Mouse (Mus musculus) left cerebral cortex, postnatal 10 days (tissue): ENCODE data around the gene Wnt10a. TPM values are rescaled to one million over a fixed set of nuclear protein-coding genes. Genes with fewer than 3 reads are reported as not detected.
A peak's percentile ranks its signal among the peaks of the same experiment; 100 is the strongest.

ENCODE experiments used
- DNase-seq, 2 experiments: peaks; one replicate each; pipeline ENCODE4 v3.0.0; 2021 to 2022; ENCODE audit warnings: low spot score in 2 of 2, mixed read lengths in 1 of 2; ENCODE audit errors: extremely low spot score in 1 of 2
- intact Hi-C: fragments of 180-260 bp; cut with DNase I; formaldehyde crosslinking; loops from one replicate; pipeline ENCODE4 v1.15.1; 2025
- total RNA-seq, 2 experiments: library from RNA; stranded (reverse); gene quantifications; 2 replicates each; pipeline ENCODE4 v1.2.3; 2021

The Wnt10a gene
- total RNA-seq: 1 to 10 TPM in 1 of 2 experiments, under 1 TPM in 1; 0.87 to 1.1 TPM

- intact Hi-C loops: no loop called here
- no peak for DNase-seq
Measured at GRCm38 (mm10) chr1:74791249-74791648, at the start of gene Wnt10a. TSS of gene Wnt10a (plus strand) at chr1:74791516.

DNA sequence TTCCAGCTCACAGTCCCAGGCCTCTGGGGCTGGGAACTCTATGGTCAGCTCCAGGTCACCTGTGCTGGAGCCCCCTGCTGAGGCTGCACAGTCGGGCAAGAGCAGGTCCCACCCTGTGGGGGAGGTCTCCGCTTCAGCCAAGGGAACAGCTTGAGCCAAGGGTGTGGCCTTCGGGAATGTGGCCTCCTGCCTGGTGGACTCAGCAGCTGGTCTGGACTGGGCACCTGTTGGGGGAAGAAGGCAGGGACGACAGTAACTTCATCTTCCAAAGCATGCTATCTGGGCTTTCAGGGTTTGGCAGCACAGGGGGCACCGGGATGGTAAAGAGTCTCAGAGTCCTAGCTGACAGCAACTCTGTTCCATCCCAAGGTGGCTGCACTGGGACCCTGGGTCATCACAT, 44.0 kb upstream of the Wnt10a start:
- no peak for DNase-seq
- intact Hi-C loops: no loop called here

DNA sequence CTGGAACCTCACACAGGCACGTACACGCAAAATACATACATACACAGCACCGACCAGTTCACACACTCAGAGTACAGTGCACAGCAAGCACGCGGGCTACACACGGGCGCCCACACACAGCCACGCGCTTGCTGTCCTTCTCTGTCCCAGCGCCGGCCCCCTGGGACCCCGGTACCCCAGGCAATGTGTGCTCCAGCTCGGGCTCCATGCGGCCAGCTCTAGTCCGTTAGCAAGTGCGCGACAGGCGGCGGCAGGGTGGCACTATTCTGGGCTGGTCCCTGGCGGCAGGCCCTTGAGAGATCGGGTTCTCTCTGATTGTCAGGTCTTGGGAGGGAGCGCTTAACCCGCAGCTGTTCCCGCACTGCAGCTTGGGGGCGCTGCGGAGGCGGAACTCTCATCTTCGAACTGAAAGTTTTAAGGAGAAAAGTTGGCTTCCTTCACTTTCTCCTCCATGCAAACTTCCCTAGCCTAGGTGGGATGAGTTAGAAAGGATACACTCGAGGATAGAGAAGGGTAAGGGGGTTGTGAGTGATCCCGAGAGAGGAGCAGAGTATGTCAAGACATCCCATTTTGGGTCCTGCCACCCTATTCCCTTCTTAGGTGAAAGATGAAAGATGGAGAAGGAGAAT, 42.6 kb upstream of the Wnt10a start, which contains the start of gene Prkag3:
Prkag3 (minus strand) TSS at position 579 of the 629 bp plus-strand sequence.
- intact Hi-C loops: no loop called here
- DNase-seq: peak in 1 of 2 experiments; percentile 71

DNA sequence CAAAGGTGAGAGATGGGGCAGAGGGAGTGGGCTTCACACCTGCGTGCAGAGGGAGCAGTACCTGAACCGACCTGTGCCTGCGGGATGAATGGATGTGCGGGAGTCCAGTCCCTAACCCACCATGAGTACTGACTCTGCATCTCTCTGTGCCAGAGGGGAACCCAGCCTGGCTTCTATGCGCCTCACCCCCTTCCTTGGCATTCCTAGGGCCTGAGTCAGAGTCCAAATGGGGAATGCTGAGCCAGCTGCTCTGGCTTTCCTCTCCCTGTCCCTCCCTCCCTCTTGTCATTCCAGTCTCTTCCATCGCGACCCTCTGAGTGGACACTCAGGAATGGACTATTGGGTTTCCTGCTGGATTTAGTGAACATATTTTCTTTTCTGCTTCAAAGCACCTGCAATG, 42.0 kb upstream of the Wnt10a start:
- intact Hi-C loops: no loop called here
- no peak for DNase-seq

GRCm38 (mm10) chr1:74750683-74751082, 40.6 kb upstream of the Wnt10a start:
- peak in 1 of 2 experiments; percentile 23 for DNase-seq
- intact Hi-C loops: loop anchor here (5.0 to 10.0 kb wide), 2 partner anchors 33 to 106 kb away; no protein-coding TSS in a partner anchor

GRCm38 (mm10) chr1:74752150-74752549, 39.2 kb upstream of the Wnt10a start:
- no peak for DNase-seq
- intact Hi-C loops: loop anchor here (5.0 to 10.0 kb wide), 2 partner anchors 35 to 107 kb away; no protein-coding TSS in a partner anchor

- intact Hi-C loops: loop anchor here (5.0 to 10.0 kb wide), 2 partner anchors 36 to 108 kb away; no protein-coding TSS in a partner anchor
- no peak for DNase-seq
Measured at GRCm38 (mm10) chr1:74752833-74753232, 38.5 kb upstream of the Wnt10a start.

GRCm38 (mm10) chr1:74753266-74753974, 37.9 kb upstream of the Wnt10a start:
- no peak for DNase-seq
- intact Hi-C loops: loop anchor here (5.0 to 10.0 kb wide), 2 partner anchors 36 to 109 kb away; no protein-coding TSS in a partner anchor

DNA sequence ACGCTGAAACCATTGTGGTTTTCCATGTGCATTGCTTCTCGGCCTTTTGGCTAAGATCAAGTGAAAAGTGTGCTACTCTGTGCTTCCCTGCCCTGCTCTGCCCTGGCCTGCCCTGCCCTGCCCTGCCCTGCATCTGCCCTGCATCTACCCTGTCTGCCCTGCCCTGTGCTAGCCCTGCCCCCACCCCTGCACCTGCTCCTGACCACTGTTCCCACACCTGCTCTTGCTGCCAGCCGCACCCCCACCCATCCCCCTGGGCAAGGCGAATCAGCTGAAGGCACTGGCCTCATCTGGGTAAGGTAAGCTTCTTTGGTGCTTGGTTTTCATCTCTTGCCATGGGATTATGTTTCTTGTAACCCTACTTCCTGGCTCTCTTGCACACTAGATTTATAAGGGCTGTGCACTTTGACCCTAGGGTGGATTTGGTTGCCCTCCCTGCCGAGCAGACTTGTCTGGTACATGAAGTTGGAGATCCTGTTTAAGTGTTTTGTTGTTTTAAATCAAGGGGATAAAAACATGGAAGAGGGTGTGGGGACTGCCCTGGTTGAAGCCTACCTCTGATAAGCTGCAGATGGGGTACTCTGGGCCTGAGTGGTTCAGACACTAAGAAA, 37.0 kb upstream of the Wnt10a start:
- intact Hi-C loops: loop anchor here (5.0 to 10.0 kb wide), 2 partner anchors 37 to 109 kb away; no protein-coding TSS in a partner anchor
- DNase-seq: no peak

DNA sequence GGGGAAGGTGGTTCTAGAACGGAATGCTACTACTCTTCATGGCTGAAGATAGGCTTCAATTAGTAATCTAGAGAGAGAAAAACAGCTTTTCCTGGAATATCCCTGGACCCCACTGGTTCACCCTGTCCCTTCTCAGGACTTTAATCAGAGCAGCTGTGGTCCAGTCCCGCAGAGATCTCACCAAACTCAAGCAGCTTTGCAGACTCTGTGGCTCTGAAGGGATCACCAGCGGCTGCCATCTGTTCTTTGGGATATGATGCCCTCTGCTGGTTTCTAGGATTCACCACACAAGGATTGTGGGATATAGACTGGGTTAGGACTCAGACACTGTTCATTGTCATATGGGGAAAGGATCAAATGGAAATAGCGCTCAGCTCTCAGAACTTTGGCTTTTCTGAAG, 31.5 kb upstream of the Wnt10a start:
- intact Hi-C loops: loop anchor here (10.0 kb wide), 1 partner anchor 115 kb away; no protein-coding TSS in a partner anchor
- peak in 1 of 2 experiments; percentile 59 for DNase-seq

DNA sequence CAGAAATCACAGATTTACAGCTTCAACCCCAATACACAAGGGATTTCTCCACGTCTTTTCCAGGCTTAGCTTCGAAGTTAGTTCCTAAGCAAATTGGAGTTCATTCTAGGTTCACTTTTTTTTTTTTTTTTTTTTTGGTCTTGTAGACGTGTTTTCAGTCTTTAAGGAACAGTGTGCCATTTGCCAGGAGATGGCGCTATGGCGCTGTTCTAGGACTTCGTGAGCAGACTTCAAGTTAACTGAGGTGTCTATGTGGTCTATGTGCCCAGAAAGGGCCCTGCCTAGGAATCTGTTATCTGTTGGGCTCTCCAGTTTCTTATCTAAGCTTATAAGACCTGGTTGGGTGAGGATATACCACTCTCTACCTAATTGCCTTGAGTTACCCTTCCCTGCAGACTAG, 28.2 kb upstream of the Wnt10a start:
- intact Hi-C loops: no loop called here
- DNase-seq: peak; percentile 44 to 82

GRCm38 (mm10) chr1:74770727-74771466, 20.4 kb upstream of the Wnt10a start:
- intact Hi-C loops: no loop called here

DNA sequence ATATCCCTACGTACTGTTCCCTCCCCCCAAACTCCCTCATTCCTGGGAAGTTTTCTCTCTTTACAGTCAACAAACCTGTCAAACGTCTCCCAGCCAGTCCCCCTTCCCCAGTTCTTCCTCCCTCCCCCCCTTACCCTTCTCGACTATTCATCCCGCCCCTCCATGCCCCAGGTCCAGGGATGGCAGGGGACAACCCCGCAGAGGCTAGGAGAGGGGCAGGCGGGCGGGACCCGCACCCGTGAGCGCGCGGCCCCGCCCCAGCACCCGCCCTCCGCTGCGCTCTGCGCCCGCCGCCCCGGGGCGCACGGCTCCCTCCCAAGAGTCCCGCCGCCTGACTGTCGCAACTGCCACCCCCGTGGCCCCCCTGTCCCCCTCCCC, 19.9 kb upstream of the Wnt10a start:
- intact Hi-C loops: no loop called here
- DNase-seq: no peak

More at GRCm38 (mm10) chr1:74770727-74771466, 20.4 kb upstream of the Wnt10a start:
- peak in 1 of 2 experiments; percentile 40 for DNase-seq

GRCm38 (mm10) chr1:74771845-74771930, 19.6 kb upstream of the Wnt10a start, which contains the start of gene Wnt6:
TSS of gene Wnt6 (plus strand) at chr1:74771892.
- intact Hi-C loops: no loop called here
- no peak for DNase-seq

DNA sequence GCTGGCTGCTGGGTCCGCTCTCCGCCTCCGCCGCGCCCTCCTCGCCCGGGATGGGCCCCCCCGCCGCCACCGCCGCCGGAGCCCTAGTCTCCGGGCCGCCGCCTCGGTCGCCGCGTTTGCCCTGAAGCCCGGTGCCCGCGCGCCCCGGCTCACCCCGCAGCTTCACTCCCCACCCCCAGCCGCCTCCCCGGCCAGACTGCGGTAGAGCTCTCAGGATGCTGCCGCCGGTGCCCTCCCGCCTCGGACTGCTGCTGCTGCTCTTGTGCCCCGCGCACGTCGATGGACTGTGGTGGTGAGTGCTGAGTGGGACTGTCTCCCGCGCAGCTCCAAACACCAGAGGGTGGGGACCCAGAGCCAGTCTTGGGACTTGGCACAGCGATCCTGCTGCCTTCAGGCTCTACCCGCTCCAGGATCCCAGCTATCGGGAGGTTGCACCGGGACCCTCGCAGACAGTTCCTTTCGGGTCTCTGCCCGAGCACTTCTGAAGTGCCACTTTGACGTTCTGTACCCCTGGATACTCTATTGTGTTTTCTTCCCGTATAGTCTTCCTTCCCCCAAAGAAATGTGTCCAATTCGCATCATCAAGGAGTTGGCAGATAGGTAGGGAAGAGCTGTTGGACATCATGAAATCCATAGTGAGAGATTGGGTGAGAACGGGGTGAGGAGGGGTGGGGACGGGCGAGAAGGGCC, 19.2 kb upstream of the Wnt10a start:
- intact Hi-C loops: no loop called here
- DNase-seq: peak in 1 of 2 experiments; percentile 43

GRCm38 (mm10) chr1:74773136-74773535, 18.2 kb upstream of the Wnt10a start:
- DNase-seq: peak; percentile 58 to 80
- intact Hi-C loops: no loop called here

- intact Hi-C loops: no loop called here
- peak in 1 of 2 experiments; percentile 38 for DNase-seq
Measured at GRCm38 (mm10) chr1:74774062-74774461, 17.3 kb upstream of the Wnt10a start.

DNA sequence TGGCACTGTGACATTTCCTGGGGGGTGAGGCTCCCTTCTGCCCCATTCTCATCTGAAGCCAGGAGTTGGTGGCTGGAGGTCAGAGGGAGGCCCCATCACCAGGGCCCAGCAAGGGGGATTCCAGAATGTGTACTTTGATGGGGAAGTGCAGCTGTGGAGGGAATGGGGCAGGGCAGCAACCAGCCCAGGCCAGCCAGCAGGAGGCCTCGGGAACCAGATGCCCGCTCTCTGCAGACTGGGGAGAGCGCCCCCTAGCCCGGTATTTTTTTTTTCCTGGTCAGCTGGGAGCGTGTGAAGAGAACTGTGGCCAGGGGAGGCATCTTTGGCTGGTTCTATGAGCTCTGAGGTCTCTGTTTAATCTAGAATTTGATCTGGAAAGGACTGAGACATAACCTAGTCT, 15.5 kb upstream of the Wnt10a start:
- intact Hi-C loops: no loop called here

More for the DNA sequence above, 15.5 kb upstream of the Wnt10a start:
- DNase-seq: peak in 1 of 2 experiments; percentile 48
